Mouse (Mus musculus) forebrain, embryonic 14.5 days (tissue): Measurements from ENCODE around the gene Cfap44. TPM values are rescaled to one million over a fixed set of nuclear protein-coding genes. Genes with fewer than 3 reads are reported as not detected.

ENCODE experiments used
- ATAC-seq: fragments of 200-750 bp; cut with Nextera tagmentation; 2 replicates; pipeline ENCODE4 v1.8.0; 2017; ENCODE audit warnings: mild to moderate bottlenecking, moderate library complexity
- DNase-seq: peaks from one replicate; pipeline ENCODE4 v3.0.0-alpha.2; 2015; ENCODE audit warnings: low spot score
- H3K27ac ChIP-seq: fragments of 300-500 bp; sonication (generic); 2 replicates; pipeline ENCODE4 v1.5.1; 2014; ENCODE audit warnings: low read depth, mild to moderate bottlenecking, control low read depth, low read length, moderate library complexity
- H3K27me3 ChIP-seq: fragments of 300-500 bp; sonication (generic); replicated peaks from 2 replicates; pipeline ENCODE4 v1.6.1; 2014; ENCODE audit warnings: low read length, control low read depth, mixed read lengths; ENCODE audit not compliant: control insufficient read depth, insufficient read depth
- H3K36me3 ChIP-seq: fragments of 300-500 bp; sonication (generic); 2 replicates; pipeline ENCODE4 v1.6.1; 2014; ENCODE audit warnings: low read length, control low read depth; ENCODE audit not compliant: control insufficient read depth, insufficient read depth
- H3K4me1 ChIP-seq: fragments of 300-500 bp; sonication (generic); 2 replicates; pipeline ENCODE4 v1.6.1; 2014; ENCODE audit warnings: antibody characterized with exemption, low read length, control low read depth; ENCODE audit not compliant: control insufficient read depth, insufficient read depth
- H3K4me2 ChIP-seq: fragments of 300-500 bp; sonication (generic); 2 replicates; pipeline ENCODE4 v1.6.1; 2014; ENCODE audit warnings: mild to moderate bottlenecking, control low read depth, low read length
- H3K4me3 ChIP-seq: fragments of 300-500 bp; sonication (generic); 2 replicates; pipeline ENCODE4 v1.5.1; 2014; ENCODE audit warnings: low read depth, low read length, control low read depth
- H3K9ac ChIP-seq: fragments of 300-500 bp; sonication (generic); 2 replicates; pipeline ENCODE4 v1.6.1; 2014; ENCODE audit warnings: mild to moderate bottlenecking, low read length, control low read depth, moderate library complexity
- H3K9me3 ChIP-seq: fragments of 300-500 bp; sonication (generic); replicated peaks from 2 replicates; pipeline ENCODE4 v1.6.1; 2016; ENCODE audit warnings: low read length, control low read depth, mixed read lengths; ENCODE audit not compliant: control insufficient read depth
- WGBS: fragments of 180-500 bp; shearing (Covaris S2); extraction: QIAGEN DNeasy Blood & Tissue Kit; methylation state at CpG from one replicate; pipeline ENCODE4 v1.1.7; 2014; 5-methylcytosine and 5-hydroxymethylcytosine counted together
- polyA plus RNA-seq: library from polyadenylated mRNA; unstranded; fragments of >200 nt; fragmentation: Nextera tagmentation; extraction: Ambion mirVana; gene quantifications from 2 replicates; pipeline ENCODE4 v1.2.1, GENCODE M21; 2014

Cfap44 gene
- polyA plus RNA-seq, 1 experiment from 2014 or later, result 2.4 TPM

GRCm38 (mm10) chr16:44375459-44375858 lies 19.1 kb upstream of the Cfap44 start:
- Histone ChIP-seq H3K4me1 (no peaks in the 10 kb centered on the region), H3K27me3 (no peaks in the 10 kb centered on the region), H3K4me2 (no peak overlapping the region), H3K4me3 (no peak overlapping the region), H3K9ac (no peak overlapping the region), H3K9me3 (no peaks in the 10 kb centered on the region), H3K36me3 (peaks cover 16% of the 10 kb centered on the region), H3K27ac (no peak overlapping the region)
- 97% methylated on average over 4 of the region's 4 CpGs for WGBS
- ATAC-seq (no peak), DNase-seq (no peak)

- H3K27ac ChIP-seq, result no peak overlapping the region
- H3K4me2 ChIP-seq, result no peak overlapping the region
- no peaks in the 10 kb centered on the region for H3K27me3 ChIP-seq
- H3K9ac ChIP-seq, result no peak overlapping the region
- no peaks in the 10 kb centered on the region for H3K9me3 ChIP-seq
- H3K4me3 ChIP-seq, result no peak overlapping the region
- no peak for ATAC-seq
- 36% methylated on average over 4 of the region's 4 CpGs for WGBS
- H3K4me1 ChIP-seq, result peaks cover 9% of the 10 kb centered on the region
- DNase-seq, result peak; percentile 44
- H3K36me3 ChIP-seq, result peaks cover 13% of the 10 kb centered on the region
These were observed 14.6 kb upstream of the Cfap44 start for GRCm38 (mm10) chr16:44380006-44380405.

GRCm38 (mm10) chr16:44381578-44381977 lies 13.0 kb upstream of the Cfap44 start:
- no peak overlapping the region for H3K27ac ChIP-seq
- 22% methylated on average over 5 of the region's 5 CpGs for WGBS
- no peak overlapping the region for H3K4me2 ChIP-seq
- no peak overlapping the region for H3K9ac ChIP-seq
- ATAC-seq (no peak), DNase-seq (no peak)
- no peaks in the 10 kb centered on the region for H3K27me3 ChIP-seq
- no peaks in the 10 kb centered on the region for H3K9me3 ChIP-seq
- peaks cover 13% of the 10 kb centered on the region for H3K36me3 ChIP-seq
- no peak overlapping the region for H3K4me3 ChIP-seq
- peaks cover 9% of the 10 kb centered on the region for H3K4me1 ChIP-seq

- H3K27me3 ChIP-seq, result no peaks in the 10 kb centered on the region
- WGBS, result 10% methylated on average over 2 of the region's 2 CpGs
- no peak overlapping the region for H3K4me3 ChIP-seq
- DNase-seq (peak; percentile 83), ATAC-seq (peak; percentile 87)
- H3K4me2 ChIP-seq, result no peak overlapping the region
- H3K27ac ChIP-seq, result no peak overlapping the region
- peaks cover 21% of the 10 kb centered on the region for H3K36me3 ChIP-seq
- no peaks in the 10 kb centered on the region for H3K9me3 ChIP-seq
- peaks cover 9% of the 10 kb centered on the region for H3K4me1 ChIP-seq
- H3K9ac ChIP-seq, result no peak overlapping the region
These were observed 11.0 kb upstream of the Cfap44 start for GRCm38 (mm10) chr16:44383549-44383948.

- Histone ChIP-seq H3K4me3 (no peak overlapping the region), H3K4me2 (no peak overlapping the region), H3K4me1 (peaks cover 9% of the 10 kb centered on the region), H3K27me3 (no peaks in the 10 kb centered on the region), H3K9ac (no peak overlapping the region), H3K27ac (no peak overlapping the region), H3K36me3 (peaks cover 21% of the 10 kb centered on the region), H3K9me3 (no peaks in the 10 kb centered on the region)
- DNase-seq (no peak), ATAC-seq (no peak)
- WGBS, result 75% methylated on average over 1 of the region's 1 CpGs
These were observed 10.3 kb upstream of the Cfap44 start for GRCm38 (mm10) chr16:44384251-44384650.

GRCm38 (mm10) chr16:44391877-44392548 lies 2.6 kb upstream of the Cfap44 start:
- no peak overlapping the region for H3K9ac ChIP-seq
- peaks cover 7% of the 10 kb centered on the region for H3K4me1 ChIP-seq
- H3K36me3 ChIP-seq, result 0 out of 2 replicates have a peak, but pooled peaks cover 13% of the 10 kb centered on the region
- H3K27me3 ChIP-seq, result no peaks in the 10 kb centered on the region
- no peak overlapping the region for H3K4me3 ChIP-seq
- no peak overlapping the region for H3K4me2 ChIP-seq
- no peak for ATAC-seq
- no peaks in the 10 kb centered on the region for H3K9me3 ChIP-seq
- H3K27ac ChIP-seq, result no peak overlapping the region
- WGBS, result 40% methylated on average over 9 of the region's 9 CpGs
- DNase-seq, result peak; percentile 71

- H3K27me3 ChIP-seq, result no peaks in the 10 kb centered on the region
- no peaks in the 10 kb centered on the region for H3K4me1 ChIP-seq
- H3K27ac ChIP-seq, result no peak overlapping the region
- no peak overlapping the region for H3K4me3 ChIP-seq
- no peak overlapping the region for H3K9ac ChIP-seq
- DNase-seq, result no peak
- no peaks in the 10 kb centered on the region for H3K9me3 ChIP-seq
- no peaks in the 10 kb centered on the region for H3K36me3 ChIP-seq
- no peak overlapping the region for H3K4me2 ChIP-seq
- WGBS, result 95% methylated on average over 5 of the region's 5 CpGs
- no peak for ATAC-seq
These were observed 10.3 kb downstream of the Cfap44 start for GRCm38 (mm10) chr16:44404933-44405332.

- H3K4me1 ChIP-seq, result no peaks in the 10 kb centered on the region
- no peak overlapping the region for H3K9ac ChIP-seq
- no peaks in the 10 kb centered on the region for H3K27me3 ChIP-seq
- no peaks in the 10 kb centered on the region for H3K9me3 ChIP-seq
- H3K4me2 ChIP-seq, result no peak overlapping the region
- DNase-seq, result no peak
- ATAC-seq, result no peak
- H3K4me3 ChIP-seq, result no peak overlapping the region
- no peaks in the 10 kb centered on the region for H3K36me3 ChIP-seq
- 92% methylated on average over 5 of the region's 5 CpGs for WGBS
- H3K27ac ChIP-seq, result no peak overlapping the region
These were observed 12.6 kb downstream of the Cfap44 start for GRCm38 (mm10) chr16:44407211-44407610.

- ATAC-seq (no peak), DNase-seq (no peak)
- no peak overlapping the region for H3K9ac ChIP-seq
- no peaks in the 10 kb centered on the region for H3K36me3 ChIP-seq
- H3K4me3 ChIP-seq, result no peak overlapping the region
- no peaks in the 10 kb centered on the region for H3K27me3 ChIP-seq
- H3K4me2 ChIP-seq, result no peak overlapping the region
- H3K27ac ChIP-seq, result no peak overlapping the region
- no peaks in the 10 kb centered on the region for H3K9me3 ChIP-seq
- WGBS, result 88% methylated on average over 2 of the region's 2 CpGs
- no peaks in the 10 kb centered on the region for H3K4me1 ChIP-seq
These were observed 13.7 kb downstream of the Cfap44 start for GRCm38 (mm10) chr16:44408290-44408689.
